Mouse (Mus musculus) cerebellum, postnatal 25 days (tissue): ENCODE measurements at regions not wholly inside any gene's neighbourhood (a gene's known extent, or its start where the extent isn't known, plus 50 kb on each side); places are given as distances from the start of the nearest gene placed in this dataset.
"Not testable (repeated sequence)": the region's sequence is repeated elsewhere in the genome, so short reads cannot be mapped to it uniquely, and the experiment has no call there.

Experiments
- DNase-seq, 2 experiments: peaks; one replicate each; pipeline ENCODE4 v3.0.0; 2021; ENCODE audit warnings: mixed read lengths in 2 of 2

DNA sequence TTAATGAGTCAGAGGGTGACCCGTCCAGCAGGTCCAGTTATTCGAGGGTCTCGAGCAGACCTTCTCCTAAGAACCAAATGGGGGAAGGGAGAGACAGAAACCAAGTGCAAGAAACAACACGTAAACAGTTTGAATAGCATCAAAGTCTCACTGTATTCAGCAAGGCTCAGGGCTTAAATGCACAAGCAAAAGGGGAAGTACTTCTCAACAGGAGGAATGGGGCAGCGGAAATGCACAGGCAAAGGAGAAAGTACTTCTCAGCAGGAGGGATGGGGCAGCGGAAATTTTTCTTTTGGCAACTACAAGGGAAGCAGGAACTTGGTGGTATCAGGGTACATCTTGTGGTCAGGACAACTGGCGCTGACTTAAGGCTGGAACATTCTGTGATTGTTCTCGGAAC, 330.6 kb downstream of the 9430069I07Rik start:
- not testable (repeated sequence) for DNase-seq

- DNase-seq: no peak
Measured at GRCm38 (mm10) chr15:34025396-34025795, 332.3 kb downstream of the 9430069I07Rik start.

GRCm38 (mm10) chr15:34021857-34022256, 335.8 kb downstream of the 9430069I07Rik start:
- DNase-seq: peak; percentile 75 to 85

GRCm38 (mm10) chr15:34016397-34017156, 341.1 kb downstream of the 9430069I07Rik start:
- peak; percentile 27 to 60 for DNase-seq

DNA sequence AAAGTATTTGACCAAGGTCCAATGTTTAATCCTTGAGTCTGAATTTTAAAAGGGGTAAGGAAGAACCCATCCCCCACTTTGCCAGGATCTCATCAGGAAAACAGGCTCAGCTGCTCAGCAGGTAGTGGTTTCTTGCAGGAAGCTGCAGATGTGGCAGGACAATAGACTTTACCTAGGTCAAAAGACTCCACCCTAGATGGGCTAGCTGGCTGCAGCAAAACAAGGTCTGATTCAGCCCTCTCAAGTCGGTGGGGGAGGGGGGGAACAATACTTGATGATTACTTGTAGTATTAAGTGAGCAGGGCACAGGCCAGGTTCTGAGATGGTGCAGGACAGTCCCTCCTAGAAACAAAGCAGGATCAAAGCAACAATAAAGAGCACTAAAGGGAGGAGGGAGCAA, 349.1 kb downstream of the 9430069I07Rik start:
- no peak for DNase-seq

- DNase-seq: peak; percentile 12 to 26
Measured at GRCm38 (mm10) chr15:33992383-33992782, 365.3 kb downstream of the 9430069I07Rik start.

GRCm38 (mm10) chr15:33975077-33975476, 382.6 kb downstream of the 9430069I07Rik start:
- DNase-seq: peak in 1 of 2 experiments; percentile 13

DNA sequence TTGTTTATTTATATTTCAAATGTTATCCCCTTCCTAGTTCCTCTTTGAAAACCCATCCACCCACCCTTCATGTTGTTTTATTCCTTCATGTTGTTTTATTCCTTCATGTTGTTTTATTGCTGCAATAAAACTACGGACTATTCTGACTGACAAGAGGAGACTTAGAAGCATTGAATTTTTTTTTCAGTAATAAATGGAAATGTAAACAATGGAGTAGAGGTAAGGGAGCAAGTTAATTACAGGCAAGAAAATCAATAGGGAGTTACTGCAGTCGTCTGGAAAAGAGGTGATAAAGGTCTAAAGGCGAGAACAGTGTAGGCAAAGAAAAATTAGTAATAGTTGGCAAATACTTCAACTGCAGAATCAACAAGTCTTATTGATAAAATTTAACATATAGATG, 384.2 kb downstream of the 9430069I07Rik start:
- DNase-seq: no peak

DNA sequence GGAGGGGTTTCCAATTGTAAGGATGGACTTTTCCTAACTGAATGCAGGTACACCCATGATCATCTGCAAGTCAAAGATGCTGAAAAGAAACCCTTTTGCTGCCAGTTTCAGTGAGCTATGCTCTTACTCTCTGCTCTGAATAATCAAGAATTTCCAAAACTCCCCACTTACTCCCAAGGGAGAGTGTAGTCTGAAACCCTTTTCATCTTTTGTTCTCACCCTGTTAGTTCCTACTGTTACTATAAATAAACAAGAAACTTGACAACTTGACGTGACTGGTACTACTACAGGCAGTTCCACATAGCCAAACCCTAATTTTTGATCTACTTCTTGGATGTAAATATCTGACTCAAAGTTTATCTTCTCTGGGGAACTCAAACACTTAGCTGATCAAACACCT, 388.3 kb downstream of the 9430069I07Rik start:
- no peak for DNase-seq

DNA sequence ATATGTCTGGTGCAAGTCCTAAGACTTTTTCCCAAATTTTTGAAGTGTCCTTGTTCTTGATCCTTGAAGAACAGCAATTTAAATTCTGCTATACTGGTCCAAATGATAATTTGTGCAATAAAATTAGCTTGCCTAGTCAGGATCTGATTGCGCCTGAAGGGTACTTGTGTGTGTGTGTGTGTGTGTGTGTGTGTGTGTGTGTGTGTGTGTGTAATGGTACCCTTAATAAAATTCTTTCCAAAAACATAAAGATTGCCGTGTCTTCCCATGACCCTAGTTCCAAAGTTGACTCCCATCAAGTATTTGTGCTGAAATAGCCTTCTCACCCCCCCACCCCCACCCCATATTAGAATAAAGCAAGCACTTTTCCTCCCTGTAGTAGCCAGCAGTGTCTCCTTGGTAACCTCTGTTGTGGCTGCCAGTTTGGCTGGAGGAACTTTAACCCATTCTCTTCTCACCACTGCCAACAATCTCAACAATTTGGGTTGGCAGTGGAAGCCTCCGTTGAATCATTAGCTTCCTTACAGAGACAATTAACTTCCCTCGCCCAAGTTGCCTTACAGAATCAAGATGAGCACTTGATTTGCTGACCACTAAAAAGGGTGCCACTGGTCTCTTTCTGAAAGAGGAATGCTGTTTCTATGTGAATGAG, 422.5 kb downstream of the 9430069I07Rik start:
- no peak for DNase-seq

GRCm38 (mm10) chr15:33926446-33926845, 431.2 kb downstream of the 9430069I07Rik start:
- DNase-seq: no peak

GRCm38 (mm10) chr15:33924094-33924890, 433.4 kb downstream of the 9430069I07Rik start:
- no peak for DNase-seq

GRCm38 (mm10) chr15:33914891-33915290, 442.8 kb downstream of the 9430069I07Rik start:
- DNase-seq: no peak

GRCm38 (mm10) chr15:33906727-33907479, 450.8 kb downstream of the 9430069I07Rik start:
- DNase-seq: no peak

DNA sequence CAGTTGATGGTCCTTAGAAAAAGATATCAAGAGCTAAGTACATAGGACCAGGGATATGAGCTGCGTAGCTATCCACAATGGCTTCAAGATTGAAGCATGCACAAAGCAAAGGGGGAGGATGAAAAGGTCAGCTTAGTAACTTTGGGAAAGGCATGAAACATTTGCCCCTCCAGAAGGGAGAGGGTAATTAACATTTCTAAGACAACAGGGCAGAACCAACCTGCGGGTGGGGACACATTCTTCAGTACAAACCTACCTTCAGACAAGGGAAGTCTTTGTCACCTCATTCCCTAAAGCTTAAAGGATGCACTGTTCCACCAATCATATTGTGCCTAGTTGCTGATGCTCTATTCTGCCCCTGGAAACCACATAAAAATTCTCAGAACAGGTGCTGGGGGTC, 461.6 kb downstream of the 9430069I07Rik start:
- DNase-seq: no peak

DNA sequence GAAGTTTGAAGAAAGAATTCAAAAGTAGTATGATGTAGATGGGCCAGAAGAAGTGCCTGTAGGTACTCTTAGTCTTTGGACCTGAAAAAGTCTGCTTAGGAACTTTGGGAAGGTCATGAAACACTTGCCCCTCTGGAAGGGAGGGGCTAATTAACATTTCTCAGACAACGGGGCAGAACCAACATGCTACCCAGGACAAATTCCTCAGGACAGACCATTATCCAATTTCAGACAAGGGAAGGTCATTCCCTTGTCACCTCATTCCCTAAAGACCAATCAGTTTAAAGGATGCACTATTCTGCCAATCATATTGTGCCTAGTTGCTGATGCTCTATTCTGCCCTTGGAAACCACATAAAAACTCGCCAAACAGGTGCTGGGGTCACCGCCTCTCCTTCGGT, 467.1 kb downstream of the 9430069I07Rik start:
- no peak for DNase-seq

GRCm38 (mm10) chr15:33888865-33889368, 468.8 kb downstream of the 9430069I07Rik start:
- no peak for DNase-seq

GRCm38 (mm10) chr15:33862224-33862752, 495.4 kb downstream of the 9430069I07Rik start:
- no peak for DNase-seq

DNA sequence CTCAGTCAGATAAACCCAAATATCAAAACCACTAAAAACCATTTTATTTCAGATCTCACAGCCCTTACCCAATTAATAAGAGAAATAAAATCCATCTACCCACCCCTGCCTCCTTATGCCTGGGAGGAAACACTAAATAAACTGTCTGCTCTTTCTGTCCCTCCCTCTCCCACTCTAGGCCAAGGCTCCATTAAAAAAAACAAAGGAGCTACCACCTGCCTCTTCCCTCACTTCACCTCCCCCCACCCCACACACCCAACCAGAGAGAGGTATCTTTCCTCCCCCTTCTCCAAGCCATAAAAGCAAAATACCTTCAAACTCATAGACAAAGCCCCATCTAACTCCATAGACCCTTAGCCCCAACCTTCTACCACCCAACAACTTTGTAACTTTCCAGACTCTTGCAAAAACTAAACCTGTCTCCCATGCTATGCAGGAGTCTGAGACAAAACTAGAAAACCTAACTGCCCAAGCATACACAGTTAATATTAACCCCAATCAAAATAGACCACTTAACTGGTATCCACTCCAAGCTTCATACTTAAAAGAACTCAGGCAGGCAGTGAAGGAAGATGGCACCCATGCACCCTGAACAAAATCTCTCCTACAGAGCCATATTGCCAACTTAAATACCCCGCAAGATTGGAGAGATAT, 532.1 kb downstream of the 9430069I07Rik start:
- no peak for DNase-seq

DNA sequence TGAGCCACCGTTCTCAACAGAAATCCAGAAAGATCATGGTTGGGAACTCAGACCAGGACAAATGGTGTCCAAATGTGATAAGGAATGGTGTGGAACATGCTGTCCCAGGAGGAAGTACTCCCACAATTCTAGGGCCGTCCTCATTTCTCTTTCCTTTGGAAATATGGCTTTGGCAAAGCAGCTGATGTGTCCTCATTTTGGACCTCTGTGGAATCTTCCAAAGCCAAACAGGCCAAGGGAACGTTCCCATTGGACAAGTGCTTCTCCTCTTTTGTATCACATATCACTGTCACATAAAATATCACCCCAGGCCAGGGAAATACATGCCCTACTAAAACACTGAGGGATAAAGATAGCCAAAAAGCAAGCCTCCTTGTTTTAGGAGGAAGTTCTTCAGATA, 532.8 kb downstream of the 9430069I07Rik start:
- no peak for DNase-seq

DNA sequence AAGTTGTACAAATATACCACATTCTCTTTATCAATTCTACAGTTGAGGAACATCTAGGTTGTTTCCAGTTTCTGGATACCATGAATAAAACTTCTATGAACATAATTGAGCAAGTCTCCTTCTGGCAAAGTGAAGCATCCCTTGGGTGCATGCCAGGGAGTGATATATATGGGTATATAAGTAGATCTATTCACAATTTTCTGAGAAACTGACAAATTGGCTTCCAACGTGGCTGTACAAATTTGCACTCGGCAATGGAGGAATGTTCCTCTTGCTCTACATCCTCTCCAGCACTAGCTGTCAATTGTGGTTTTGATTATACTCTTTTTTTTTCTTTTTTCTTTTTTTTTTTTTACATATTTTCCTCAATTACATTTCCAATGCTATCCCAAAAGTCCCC, 576.7 kb downstream of the 9430069I07Rik start:
- no peak for DNase-seq

- DNase-seq: no peak
Measured at GRCm38 (mm10) chr15:33759496-33759895, 598.2 kb downstream of the 9430069I07Rik start.
